Mouse (Mus musculus): ENCODE measurements around the gene Tfec.

DNA sequence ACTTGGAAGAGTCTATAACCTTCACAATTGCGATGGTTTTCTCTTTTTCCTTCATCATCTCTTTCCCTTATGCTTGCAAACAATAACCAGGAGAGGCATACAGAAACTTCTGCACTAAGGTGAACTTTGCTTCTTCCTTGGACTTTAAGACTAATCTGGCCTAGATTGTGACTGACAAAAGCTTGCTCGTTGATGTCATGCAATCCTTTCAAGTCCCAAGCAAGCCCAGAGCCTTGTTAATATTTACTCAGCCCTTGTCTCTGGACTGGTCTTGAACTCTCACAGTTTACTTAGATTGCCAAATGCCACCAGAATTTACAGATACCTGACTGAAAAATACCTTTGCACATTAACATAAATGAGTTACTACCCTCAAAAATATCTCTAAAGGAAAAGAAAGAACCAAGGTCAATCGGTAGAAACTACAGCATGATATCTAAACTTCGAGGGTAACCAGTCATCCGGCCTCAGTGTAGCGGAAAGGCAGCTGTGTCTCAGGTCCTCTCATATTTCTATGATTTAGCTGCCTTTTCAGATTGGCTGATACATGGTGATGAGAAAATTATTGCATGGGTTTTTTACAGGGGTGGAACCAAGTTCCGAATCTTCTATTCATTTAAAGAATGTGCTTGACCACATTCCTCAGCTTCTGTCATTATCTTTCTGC lies 42.2 kb downstream of the Tfec start:
- no peak for TF ChIP-seq POLR2A (IDR thresholded peaks at IDR 0.05; ENCODE audit: low read depth, low read length)
- TF ChIP-seq CTCF (IDR thresholded peaks at IDR 0.05; ENCODE audit: extremely low read depth, insufficient read length, insufficient replicate concordance, low read depth, low read length), result no peak

Data from small intestine, adult 2 months (tissue).